Mouse (Mus musculus): ENCODE measurements at regions not wholly inside any gene's neighbourhood (a gene's known extent, or its start where the extent isn't known, plus 50 kb on each side); places are given as distances from the start of the nearest gene placed in this dataset. TPM values are rescaled to one million over a fixed set of nuclear protein-coding genes. Genes with fewer than 3 reads are reported as not detected.

Small RNAs in the stretch of these regions (microRNA-seq; reads per million reads assigned to microRNA genes)
- not detected for gene Gm27430
